Comparison of ENCODE assay signal across 8 mouse cellular contexts in the genomic region with DNA sequence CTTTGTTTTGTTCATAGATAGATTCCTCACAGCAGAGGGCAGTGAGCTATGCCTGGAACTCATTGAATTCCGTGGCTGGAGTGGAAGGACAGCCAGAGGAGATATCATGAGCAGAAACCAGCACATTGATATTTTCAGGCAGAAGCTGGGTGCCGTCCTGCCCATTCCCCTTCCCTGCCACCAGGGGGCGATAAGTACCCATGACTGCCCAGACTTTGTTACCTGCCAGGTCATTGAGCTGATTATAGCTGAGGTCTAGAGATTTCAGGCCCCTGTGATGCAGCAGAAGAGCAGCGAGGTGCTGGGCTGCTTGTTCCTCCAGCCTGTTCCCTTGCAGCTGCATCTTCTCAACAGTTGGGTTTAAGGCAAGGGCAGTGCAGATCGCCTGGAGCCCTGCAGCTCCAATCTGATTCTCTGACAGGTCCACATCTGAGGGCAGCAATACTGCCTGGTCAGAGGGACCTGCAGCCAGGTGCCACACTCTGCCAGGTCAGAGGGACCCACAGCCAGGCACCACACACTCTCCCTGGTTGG. TPM values are rescaled to one million over a fixed set of nuclear protein-coding genes. Genes with fewer than 3 reads are reported as not detected.
DNase-seq lines count a peak whose midpoint lies in the region; ATAC-seq and TF ChIP-seq lines count a peak whose summit lies in the region.

No protein-coding gene starts in this region.

- H3K9me3 ChIP-seq in E14TG2a.4 (ENCODE audit: low read length) = no peaks in the 10 kb centered on the region
- no peaks in the 10 kb centered on the region for H3K9me3 ChIP-seq in heart, embryonic 15.5 days (replicated peaks)
- no peaks in the 10 kb centered on the region for H3K9me3 ChIP-seq in liver, embryonic 16.5 days (replicated peaks; ENCODE audit: control insufficient read depth, low read length)
- no peaks in the 10 kb centered on the region for H3K9me3 ChIP-seq in neural tube, embryonic 12.5 days

- DNase-seq in brain, embryonic 14.5 days (ENCODE audit: low read depth) = peak; percentile 77
- DNase-seq in kidney, postnatal 36 days = peak; percentile 55 to 79
- DNase-seq in testis, postnatal 10 days (ENCODE audit: low spot score) = peak; percentile 85

- peaks cover 69% of the 10 kb centered on the region for H3K4me1 ChIP-seq in E14TG2a.4 (replicated peaks; ENCODE audit: low read depth, low read length)
- H3K4me1 ChIP-seq in heart, embryonic 15.5 days (replicated peaks) = peaks cover 54% of the 10 kb centered on the region
- H3K4me1 ChIP-seq in liver, embryonic 16.5 days (ENCODE audit: control insufficient read depth, low read depth, low read length) = peaks cover 32% of the 10 kb centered on the region
- peaks cover 47% of the 10 kb centered on the region for H3K4me1 ChIP-seq in neural tube, embryonic 12.5 days

- H3K4me2 ChIP-seq in heart, embryonic 15.5 days = peak overlapping the region; percentile 46
- H3K4me2 ChIP-seq in liver, embryonic 16.5 days (ENCODE audit: low read depth, low read length) = 0 out of 2 replicates have a peak overlapping the region, but pooled peaks have one; percentile 31
- peak overlapping the region; percentile 35 for H3K4me2 ChIP-seq in neural tube, embryonic 12.5 days (replicated peaks)

- peak; percentile 64 for ATAC-seq in erythroid progenitor cell, adult 5-6 weeks (replicated peaks; ENCODE audit: low FRiP score, poor library complexity, severe bottlenecking)
- ATAC-seq in heart, embryonic 15.5 days (replicated peaks; ENCODE audit: insufficient number of reproducible peaks, insufficient read depth, low FRiP score, low read depth) = no peak
- ATAC-seq in liver, embryonic 16.5 days (ENCODE audit: low read depth) = no peak
- ATAC-seq in neural tube, embryonic 12.5 days (ENCODE audit: low FRiP score, low read depth) = no peak

- no peak for TF ChIP-seq POLR2A in brain, embryonic 14.5 days (IDR thresholded peaks at IDR 0.05; ENCODE audit: borderline replicate concordance, extremely low read depth, insufficient read depth, insufficient read length, poor library complexity, severe bottlenecking)

- peak; percentile 99 for TF ChIP-seq CTCF in E14TG2a.4 (conservative IDR thresholded peaks at IDR 0.05; ENCODE audit: low read length)
- TF ChIP-seq CTCF in brain, embryonic 14.5 days (IDR thresholded peaks at IDR 0.05; ENCODE audit: borderline replicate concordance, extremely low read depth, insufficient read depth, insufficient read length) = peak; percentile 99

- H3K36me3 ChIP-seq in E14TG2a.4 (ENCODE audit: insufficient read depth, low read length) = no peaks in the 10 kb centered on the region
- no peaks in the 10 kb centered on the region for H3K36me3 ChIP-seq in heart, embryonic 15.5 days
- no peaks in the 10 kb centered on the region for H3K36me3 ChIP-seq in liver, embryonic 16.5 days (ENCODE audit: control insufficient read depth, insufficient read depth)
- H3K36me3 ChIP-seq in neural tube, embryonic 12.5 days = no peaks in the 10 kb centered on the region

- H3K27me3 ChIP-seq in E14TG2a.4 (ENCODE audit: insufficient read depth, low read length) = peaks cover 36% of the 10 kb centered on the region
- H3K27me3 ChIP-seq in heart, embryonic 15.5 days = 0 out of 2 replicates have a peak, but pooled peaks cover 6% of the 10 kb centered on the region
- peaks cover 9% of the 10 kb centered on the region for H3K27me3 ChIP-seq in liver, embryonic 16.5 days (ENCODE audit: control insufficient read depth, insufficient read depth, low read depth, low read length)
- H3K27me3 ChIP-seq in neural tube, embryonic 12.5 days (replicated peaks) = peaks cover 25% of the 10 kb centered on the region

- peak overlapping the region; percentile 62 for H3K4me3 ChIP-seq in E14TG2a.4 (replicated peaks; ENCODE audit: low read length)
- H3K4me3 ChIP-seq in heart, embryonic 15.5 days = no peak overlapping the region
- H3K4me3 ChIP-seq in liver, embryonic 16.5 days (ENCODE audit: low read depth, low read length) = no peak overlapping the region
- H3K4me3 ChIP-seq in neural tube, embryonic 12.5 days = no peak overlapping the region

- H3K9ac ChIP-seq in heart, embryonic 15.5 days = no peak overlapping the region
- H3K9ac ChIP-seq in liver, embryonic 16.5 days (ENCODE audit: low read depth, low read length) = no peak overlapping the region
- H3K9ac ChIP-seq in neural tube, embryonic 12.5 days = no peak overlapping the region

- H3K27ac ChIP-seq in heart, embryonic 15.5 days = no peak overlapping the region
- no peak overlapping the region for H3K27ac ChIP-seq in liver, embryonic 16.5 days (ENCODE audit: low read length)
- no peak overlapping the region for H3K27ac ChIP-seq in neural tube, embryonic 12.5 days

- under 1% methylated on average over 5 of the region's 5 CpGs for WGBS in heart, embryonic 15.5 days
- 3% methylated on average over 5 of the region's 5 CpGs for whole genome bisulfite sequencing in liver, embryonic 16.5 days (ENCODE audit: insufficient replicate concordance)
- WGBS in neural tube, embryonic 12.5 days = 2% methylated on average over 5 of the region's 5 CpGs

RNA-seq across cellular contexts. Expression of a gene that starts 3.0 kb away (rescaled TPM):
- 0.47 and 0.78 TPM in 2 replicates for polyA plus RNA-seq in brain, embryonic 14.5 days (2012; rRNA removed)
- not detected in 2 replicates for total RNA-seq in erythroid progenitor cell, adult 5-6 weeks (2015; ENCODE audit: low replicate concordance)
- not detected in 2 replicates for total RNA-seq in erythroid progenitor cell, adult 5-6 weeks (2017; ENCODE audit: low replicate concordance)
- polyA plus RNA-seq in heart, embryonic 15.5 days (2015; fragmentation: Nextera tagmentation; extraction: Ambion mirVana) = 0.19 and 0.36 TPM in 2 replicates
- 0.06 TPM in 1 of 2 replicates, not detected in the other for polyA plus RNA-seq in liver, embryonic 16.5 days (2015; fragmentation: Nextera tagmentation; extraction: Ambion mirVana)
- polyA plus RNA-seq in neural tube, embryonic 12.5 days (2016; fragmentation: Nextera tagmentation; extraction: Ambion mirVana) = 0.24 TPM in 2 replicates

RNA-seq across cellular contexts. Expression of a gene that starts 3.7 kb away (rescaled TPM):
- 1.4 and 1.8 TPM in 2 replicates for polyA plus RNA-seq in brain, embryonic 14.5 days (2012; rRNA removed)
- total RNA-seq in erythroid progenitor cell, adult 5-6 weeks (2015; ENCODE audit: low replicate concordance) = not detected in 2 replicates
- total RNA-seq in erythroid progenitor cell, adult 5-6 weeks (2017; ENCODE audit: low replicate concordance) = not detected in 2 replicates
- 0.60 and 0.80 TPM in 2 replicates for polyA plus RNA-seq in heart, embryonic 15.5 days (2015; fragmentation: Nextera tagmentation; extraction: Ambion mirVana)
- polyA plus RNA-seq in liver, embryonic 16.5 days (2015; fragmentation: Nextera tagmentation; extraction: Ambion mirVana) = 0.07 and 0.09 TPM in 2 replicates
- polyA plus RNA-seq in neural tube, embryonic 12.5 days (2016; fragmentation: Nextera tagmentation; extraction: Ambion mirVana) = 0.75 and 0.96 TPM in 2 replicates

RNA-seq across cellular contexts. Expression of a gene that starts 25.0 kb away (rescaled TPM):
- 27.5 and 38.6 TPM in 2 replicates for polyA plus RNA-seq in brain, embryonic 14.5 days (2012; rRNA removed)
- total RNA-seq in erythroid progenitor cell, adult 5-6 weeks (2015; ENCODE audit: low replicate concordance) = 2.2 TPM in 1 of 2 replicates, not detected in the other
- total RNA-seq in erythroid progenitor cell, adult 5-6 weeks (2017; ENCODE audit: low replicate concordance) = not detected in 2 replicates
- 9.5 and 11.2 TPM in 2 replicates for polyA plus RNA-seq in heart, embryonic 15.5 days (2015; fragmentation: Nextera tagmentation; extraction: Ambion mirVana)
- 2.9 and 3.5 TPM in 2 replicates for polyA plus RNA-seq in liver, embryonic 16.5 days (2015; fragmentation: Nextera tagmentation; extraction: Ambion mirVana)
- 6.6 TPM in 2 replicates for polyA plus RNA-seq in neural tube, embryonic 12.5 days (2016; fragmentation: Nextera tagmentation; extraction: Ambion mirVana)

RNA-seq across cellular contexts. Expression of a gene that starts 27.1 kb away (rescaled TPM):
- polyA plus RNA-seq in brain, embryonic 14.5 days (2012; rRNA removed) = 75.1 and 103 TPM in 2 replicates
- total RNA-seq in erythroid progenitor cell, adult 5-6 weeks (2015; ENCODE audit: low replicate concordance) = 9.6 and 24.1 TPM in 2 replicates
- total RNA-seq in erythroid progenitor cell, adult 5-6 weeks (2017; ENCODE audit: low replicate concordance) = 10.8 and 16.3 TPM in 2 replicates
- polyA plus RNA-seq in heart, embryonic 15.5 days (2015; fragmentation: Nextera tagmentation; extraction: Ambion mirVana) = 29.5 and 38.7 TPM in 2 replicates
- polyA plus RNA-seq in liver, embryonic 16.5 days (2015; fragmentation: Nextera tagmentation; extraction: Ambion mirVana) = 18.9 and 21.1 TPM in 2 replicates
- 62.7 and 71.0 TPM in 2 replicates for polyA plus RNA-seq in neural tube, embryonic 12.5 days (2016; fragmentation: Nextera tagmentation; extraction: Ambion mirVana)

RNA-seq across cellular contexts. Expression of a gene that starts 49.5 kb away (rescaled TPM):
- 309 and 395 TPM in 2 replicates for polyA plus RNA-seq in brain, embryonic 14.5 days (2012; rRNA removed)
- 15.5 and 43.6 TPM in 2 replicates for total RNA-seq in erythroid progenitor cell, adult 5-6 weeks (2015; ENCODE audit: low replicate concordance)
- total RNA-seq in erythroid progenitor cell, adult 5-6 weeks (2017; ENCODE audit: low replicate concordance) = 33.1 and 54.4 TPM in 2 replicates
- 45.6 and 60.6 TPM in 2 replicates for polyA plus RNA-seq in heart, embryonic 15.5 days (2015; fragmentation: Nextera tagmentation; extraction: Ambion mirVana)
- polyA plus RNA-seq in liver, embryonic 16.5 days (2015; fragmentation: Nextera tagmentation; extraction: Ambion mirVana) = 25.2 and 25.7 TPM in 2 replicates
- polyA plus RNA-seq in neural tube, embryonic 12.5 days (2016; fragmentation: Nextera tagmentation; extraction: Ambion mirVana) = 116 and 135 TPM in 2 replicates
